Mouse (Mus musculus) forebrain, embryonic 15.5 days (tissue): ENCODE data around the gene Mbnl2. TPM values are rescaled to one million over a fixed set of nuclear protein-coding genes. Genes with fewer than 3 reads are reported as not detected.

Source experiments
- ATAC-seq: fragments of 200-750 bp; cut with Nextera tagmentation; replicated peaks from 2 replicates; pipeline ENCODE4 v1.8.0; 2017; ENCODE audit warnings: mild to moderate bottlenecking, moderate TSS enrichment, moderate library complexity
- H3K27ac ChIP-seq: fragments of 300-500 bp; sonication (generic); replicated peaks from 2 replicates; pipeline ENCODE4 v1.5.1; 2015; ENCODE audit warnings: mild to moderate bottlenecking, inconsistent platforms
- H3K27me3 ChIP-seq: fragments of 300-500 bp; sonication (generic); 2 replicates; pipeline ENCODE4 v1.6.1; 2015; ENCODE audit warnings: inconsistent platforms
- H3K36me3 ChIP-seq: fragments of 300-500 bp; sonication (generic); 2 replicates; pipeline ENCODE4 v1.6.1; 2015; ENCODE audit warnings: mild to moderate bottlenecking, inconsistent platforms
- H3K4me1 ChIP-seq: fragments of 300-500 bp; sonication (generic); 2 replicates; pipeline ENCODE4 v1.6.1; 2015; ENCODE audit warnings: inconsistent platforms
- H3K4me2 ChIP-seq: fragments of 300-500 bp; sonication (generic); replicated peaks from 2 replicates; pipeline ENCODE4 v1.6.1; 2015; ENCODE audit warnings: mild to moderate bottlenecking, inconsistent platforms
- H3K4me3 ChIP-seq: fragments of 300-500 bp; sonication (generic); 2 replicates; pipeline ENCODE4 v1.5.1; 2015; ENCODE audit warnings: mild to moderate bottlenecking, inconsistent platforms
- H3K9ac ChIP-seq: fragments of 300-500 bp; sonication (generic); replicated peaks from 2 replicates; pipeline ENCODE4 v1.6.1; 2015; ENCODE audit warnings: mild to moderate bottlenecking, inconsistent platforms
- H3K9me3 ChIP-seq: fragments of 300-500 bp; sonication (generic); 2 replicates; pipeline ENCODE4 v1.6.1; 2016; ENCODE audit warnings: inconsistent platforms
- WGBS: fragments of 180-500 bp; shearing (Covaris S2); methylation state at CpG from one replicate; pipeline ENCODE4 v1.1.7; 2015; ENCODE audit warnings: mixed read lengths; 5-methylcytosine and 5-hydroxymethylcytosine counted together
- polyA plus RNA-seq: library from polyadenylated mRNA; unstranded; fragments of >200 nt; fragmentation: Nextera tagmentation; extraction: Ambion mirVana; gene quantifications from 2 replicates; pipeline ENCODE4 v1.2.1, GENCODE M21; 2015

The Mbnl2 gene
- polyA plus RNA-seq, 1 experiment from 2014 or later, result 22.2 TPM

DNA sequence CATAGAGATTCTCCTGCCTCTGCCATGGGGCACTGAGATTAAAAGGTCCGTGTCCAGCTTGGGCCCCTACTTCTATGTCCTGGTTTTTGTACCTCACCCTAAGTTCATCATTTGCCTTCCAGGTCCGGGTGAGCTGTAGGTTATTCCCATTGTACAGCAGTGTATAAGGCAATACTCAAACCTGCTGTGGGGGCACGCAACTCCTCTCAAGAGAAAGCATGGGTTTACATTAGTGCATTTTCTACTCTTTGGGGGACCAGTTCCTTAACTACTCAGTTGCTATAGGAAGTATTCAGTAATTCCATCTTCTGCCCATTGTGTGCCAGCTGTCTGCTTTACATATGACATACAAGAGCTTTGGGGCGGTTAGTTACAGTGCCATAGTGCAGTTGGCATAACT lies 205.5 kb downstream of the Mbnl2 start:
- H3K27me3 ChIP-seq, result no peaks in the 10 kb centered on the region
- H3K27ac ChIP-seq, result no peak overlapping the region
- no peaks in the 10 kb centered on the region for H3K9me3 ChIP-seq
- no peaks in the 10 kb centered on the region for H3K36me3 ChIP-seq
- H3K4me2 ChIP-seq, result 0 out of 2 replicates have a peak overlapping the region, but pooled peaks have one; percentile 1
- no peak for ATAC-seq
- no peak overlapping the region for H3K9ac ChIP-seq
- 87% methylated on average over 4 of the region's 4 CpGs for WGBS
- peaks cover 30% of the 10 kb centered on the region for H3K4me1 ChIP-seq
- peak overlapping the region; percentile 13; the same call in 1 of the 2 replicates for H3K4me3 ChIP-seq

Other genes with a start within 250 kb of the Mbnl2 start
- not detected in 2 replicates for gene Oxgr1, start 233.2 kb upstream of the Mbnl2 start, polyA plus RNA-seq
- 26.9 and 27.4 TPM in 2 replicates for gene Rap2a, start 202.8 kb downstream of the Mbnl2 start, polyA plus RNA-seq